Mouse (Mus musculus) intestine, postnatal 0 days (tissue): ENCODE measurements around the gene Slc22a15. TPM values are rescaled to one million over a fixed set of nuclear protein-coding genes. Genes with fewer than 3 reads are reported as not detected.

Experiments
- ATAC-seq: fragments of 200-750 bp; cut with Nextera tagmentation; 2 replicates; pipeline ENCODE4 v1.8.0; 2017; ENCODE audit warnings: mild to moderate bottlenecking, moderate TSS enrichment, moderate library complexity
- H3K27ac ChIP-seq: fragments of 300-500 bp; sonication (generic); 2 replicates; pipeline ENCODE4 v1.5.1; 2014; ENCODE audit warnings: mild to moderate bottlenecking, low read depth, low read length, moderate library complexity
- H3K27me3 ChIP-seq: fragments of 300-500 bp; sonication (generic); replicated peaks from 2 replicates; pipeline ENCODE4 v1.6.1; 2014; ENCODE audit warnings: low read length, mixed read lengths; ENCODE audit not compliant: control insufficient read depth, insufficient read depth
- H3K36me3 ChIP-seq: fragments of 300-500 bp; sonication (generic); 2 replicates; pipeline ENCODE4 v1.6.1; 2014; ENCODE audit warnings: mild to moderate bottlenecking, moderate library complexity; ENCODE audit not compliant: control insufficient read depth, insufficient read depth
- H3K4me1 ChIP-seq: fragments of 300-500 bp; sonication (generic); replicated peaks from 2 replicates; pipeline ENCODE4 v1.6.1; 2014; ENCODE audit warnings: antibody characterized with exemption, low read length, mixed read lengths; ENCODE audit not compliant: control insufficient read depth, insufficient read depth
- H3K4me2 ChIP-seq: fragments of 300-500 bp; sonication (generic); replicated peaks from 2 replicates; pipeline ENCODE4 v1.6.1; 2014; ENCODE audit warnings: low read depth, mild to moderate bottlenecking, moderate library complexity
- H3K4me3 ChIP-seq: fragments of 300-500 bp; sonication (generic); 2 replicates; pipeline ENCODE4 v1.5.1; 2014; ENCODE audit warnings: low read depth, low read length
- H3K9ac ChIP-seq: fragments of 300-500 bp; sonication (generic); 2 replicates; pipeline ENCODE4 v1.6.1; 2014; ENCODE audit warnings: mild to moderate bottlenecking, low read depth, low read length
- H3K9me3 ChIP-seq: fragments of 300-500 bp; sonication (generic); 2 replicates; pipeline ENCODE4 v1.6.1; 2016; ENCODE audit warnings: mixed run types; ENCODE audit not compliant: control insufficient read depth
- CTCF ChIP-seq: sonication (generic); IDR thresholded peaks from 2 replicates; pipeline ENCODE4 v1.5.1; 2016; ENCODE audit warnings: low read depth, mild to moderate bottlenecking, control low read depth, antibody characterized with exemption, moderate library complexity
- WGBS: fragments of 180-500 bp; shearing (Covaris S2); extraction: QIAGEN DNeasy Blood & Tissue Kit; methylation state at CpG from one replicate; pipeline ENCODE4 v1.1.7; 2014; 5-methylcytosine and 5-hydroxymethylcytosine counted together
- polyA plus RNA-seq: library from polyadenylated mRNA; unstranded; fragments of >200 nt; fragmentation: Nextera tagmentation; extraction: Ambion mirVana; gene quantifications from 2 replicates; pipeline ENCODE4 v1.2.1, GENCODE M21; 2015

Slc22a15 gene
- polyA plus RNA-seq, 1 experiment from 2014 or later, result 5.2 TPM

GRCm38 (mm10) chr3:101878136-101878535 is 46.1 kb downstream of the Slc22a15 start:
- no peaks in the 10 kb centered on the region for H3K4me1 ChIP-seq
- no peak for ATAC-seq
- 61% methylated on average over 5 of the region's 5 CpGs for WGBS
- H3K4me3 ChIP-seq, result no peak overlapping the region
- H3K4me2 ChIP-seq, result no peak overlapping the region
- no peak overlapping the region for H3K27ac ChIP-seq
- no peaks in the 10 kb centered on the region for H3K9me3 ChIP-seq
- H3K27me3 ChIP-seq, result no peaks in the 10 kb centered on the region
- no peak for TF ChIP-seq CTCF
- H3K36me3 ChIP-seq, result peaks cover 15% of the 10 kb centered on the region; the same call in 1 of the 2 replicates
- H3K9ac ChIP-seq, result no peak overlapping the region

- 73% methylated on average over 7 of the region's 7 CpGs for WGBS
- Histone ChIP-seq H3K9ac (no peak overlapping the region), H3K9me3 (no peaks in the 10 kb centered on the region), H3K4me1 (no peaks in the 10 kb centered on the region), H3K36me3 (peaks cover 15% of the 10 kb centered on the region; the same call in 1 of the 2 replicates), H3K27ac (no peak overlapping the region), H3K27me3 (no peaks in the 10 kb centered on the region), H3K4me2 (no peak overlapping the region), H3K4me3 (no peak overlapping the region)
- no peak for TF ChIP-seq CTCF
- ATAC-seq, result no peak
Measured at GRCm38 (mm10) chr3:101876459-101877285, 47.6 kb downstream of the Slc22a15 start.

- Histone ChIP-seq H3K4me2 (no peak overlapping the region), H3K9me3 (no peaks in the 10 kb centered on the region), H3K4me3 (no peak overlapping the region), H3K27ac (no peak overlapping the region), H3K4me1 (no peaks in the 10 kb centered on the region), H3K36me3 (peaks cover 15% of the 10 kb centered on the region; the same call in 1 of the 2 replicates), H3K9ac (no peak overlapping the region), H3K27me3 (no peaks in the 10 kb centered on the region)
- TF ChIP-seq CTCF, result no peak
- no peak for ATAC-seq
- WGBS, result 78% methylated on average over 10 of the region's 10 CpGs
Measured at GRCm38 (mm10) chr3:101875258-101875920, 48.9 kb downstream of the Slc22a15 start.

GRCm38 (mm10) chr3:101873061-101873675 is 51.1 kb downstream of the Slc22a15 start:
- Histone ChIP-seq H3K36me3 (peaks cover 15% of the 10 kb centered on the region; the same call in 1 of the 2 replicates), H3K27ac (no peak overlapping the region), H3K9me3 (no peaks in the 10 kb centered on the region), H3K27me3 (no peaks in the 10 kb centered on the region), H3K4me2 (no peak overlapping the region), H3K9ac (no peak overlapping the region), H3K4me1 (no peaks in the 10 kb centered on the region), H3K4me3 (no peak overlapping the region)
- TF ChIP-seq CTCF, result no peak
- no peak for ATAC-seq
- WGBS, result 77% methylated on average over 7 of the region's 7 CpGs

- Histone ChIP-seq H3K4me1 (no peaks in the 10 kb centered on the region), H3K36me3 (peaks cover 14% of the 10 kb centered on the region; the same call in 1 of the 2 replicates), H3K27ac (no peak overlapping the region), H3K9me3 (no peaks in the 10 kb centered on the region), H3K9ac (no peak overlapping the region), H3K4me3 (no peak overlapping the region), H3K27me3 (no peaks in the 10 kb centered on the region), H3K4me2 (no peak overlapping the region)
- WGBS, result 86% methylated on average over 9 of the region's 9 CpGs
- no peak for TF ChIP-seq CTCF
- ATAC-seq, result no peak
Measured at GRCm38 (mm10) chr3:101871951-101872350, 52.3 kb downstream of the Slc22a15 start.

- no peak for TF ChIP-seq CTCF
- ATAC-seq, result no peak
- H3K9me3 ChIP-seq, result no peaks in the 10 kb centered on the region
- H3K4me1 ChIP-seq, result no peaks in the 10 kb centered on the region
- WGBS, result 62% methylated on average over 4 of the region's 4 CpGs
- no peak overlapping the region for H3K27ac ChIP-seq
- H3K36me3 ChIP-seq, result 0 out of 2 replicates have a peak, but pooled peaks cover under 1% of the 10 kb centered on the region
- H3K9ac ChIP-seq, result no peak overlapping the region
- no peak overlapping the region for H3K4me2 ChIP-seq
- no peak overlapping the region for H3K4me3 ChIP-seq
- H3K27me3 ChIP-seq, result no peaks in the 10 kb centered on the region
Measured at GRCm38 (mm10) chr3:101867001-101867421, 57.2 kb downstream of the Slc22a15 start.
